Mouse (Mus musculus) induced T-regulatory cell, adult 2 months (primary cell): ENCODE results near the gene Olfr1348.
"Not testable (repeated sequence)": the region's sequence is repeated elsewhere in the genome, so short reads cannot be mapped to it uniquely, and the experiment has no call there.

Source experiments
- DNase-seq: peaks from one replicate; pipeline ENCODE4 v3.0.0-alpha.2; 2012; ENCODE audit warnings: low read depth

Olfr1348 gene

DNA sequence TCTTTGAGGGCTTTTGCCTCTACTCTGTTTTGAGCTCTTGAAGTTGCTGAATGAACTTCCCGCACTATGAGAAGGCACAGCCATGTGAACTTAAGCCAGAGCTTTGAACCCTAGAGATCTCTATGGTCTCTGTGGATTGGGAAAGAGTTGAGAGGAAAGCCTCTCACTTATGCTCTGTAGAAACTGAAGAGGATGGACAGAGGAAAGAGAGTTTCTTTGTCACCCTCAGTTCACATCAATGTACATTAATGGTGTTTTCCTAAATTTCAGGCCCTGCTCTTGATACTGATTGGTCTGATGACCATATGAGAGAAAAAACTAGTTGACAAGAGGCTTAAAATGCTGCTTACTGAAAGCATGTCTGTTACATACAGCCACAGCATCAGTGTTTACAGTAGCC, at the start of gene Olfr1348:
Olfr1348 (minus strand) TSS at position 101 of the 400 bp plus-strand sequence.
- no peak for DNase-seq

DNA sequence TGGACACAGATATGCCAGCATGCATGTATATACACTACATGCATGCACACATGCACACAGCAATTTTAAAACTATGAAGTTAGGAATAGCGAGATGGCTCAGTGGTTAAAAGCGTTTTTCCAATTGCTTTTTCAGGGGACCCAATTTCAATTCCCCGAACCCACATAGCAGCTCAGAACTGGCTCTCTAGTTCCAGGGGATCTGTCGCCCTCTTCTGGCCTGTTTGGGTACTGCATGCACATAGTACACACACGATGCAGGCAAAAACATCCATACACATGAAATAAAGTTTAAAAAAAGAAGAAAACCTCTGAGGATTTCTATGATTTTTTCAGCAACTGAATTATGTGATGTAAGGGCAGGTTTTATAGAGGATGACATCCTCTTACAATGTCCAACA, 17.6 kb upstream of the Olfr1348 start:
- peak; percentile 18 for DNase-seq

DNA sequence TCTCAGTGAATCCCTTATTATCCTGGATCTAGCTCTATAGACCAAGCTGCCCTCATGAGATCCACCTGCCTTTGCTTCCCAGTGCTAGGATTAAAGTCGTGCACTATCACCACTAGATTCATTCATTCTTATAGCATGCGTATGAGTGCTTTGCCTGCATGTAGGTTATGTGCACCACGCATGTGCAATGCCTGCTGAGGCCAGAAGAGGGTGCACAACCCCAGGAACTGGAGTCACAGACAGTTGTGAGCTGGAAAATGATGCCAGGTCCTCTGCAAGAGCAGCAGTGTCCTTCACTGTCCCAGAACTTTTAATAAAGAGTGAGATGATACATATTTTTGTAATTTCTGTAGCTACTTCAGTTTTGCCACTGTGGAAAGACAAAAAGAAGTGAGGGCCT, 16.5 kb upstream of the Olfr1348 start:
- DNase-seq, result peak; percentile 1

DNA sequence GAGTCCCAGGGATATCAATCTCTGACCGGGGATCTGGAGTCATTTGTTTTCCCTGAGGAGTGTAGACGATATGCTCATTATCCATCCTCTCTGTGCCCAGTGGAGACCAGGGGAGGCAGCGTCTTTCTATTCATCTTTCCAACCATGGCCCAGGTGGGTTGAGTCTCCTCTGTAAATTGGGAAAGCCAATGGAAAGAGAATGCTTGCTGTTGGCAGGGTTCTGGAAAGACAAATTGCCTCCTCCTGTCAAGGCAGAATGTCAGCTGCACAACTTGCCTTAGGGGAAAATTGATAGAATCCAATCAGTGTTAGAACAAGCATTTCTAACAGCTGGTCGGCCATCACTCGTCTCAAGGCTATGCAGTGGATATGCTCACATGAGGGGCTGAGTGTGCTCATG, 14.3 kb upstream of the Olfr1348 start, which contains the start of gene Olfr1349:
Olfr1349 (minus strand) TSS at position 101 of the 400 bp plus-strand sequence.
- no peak for DNase-seq

DNA sequence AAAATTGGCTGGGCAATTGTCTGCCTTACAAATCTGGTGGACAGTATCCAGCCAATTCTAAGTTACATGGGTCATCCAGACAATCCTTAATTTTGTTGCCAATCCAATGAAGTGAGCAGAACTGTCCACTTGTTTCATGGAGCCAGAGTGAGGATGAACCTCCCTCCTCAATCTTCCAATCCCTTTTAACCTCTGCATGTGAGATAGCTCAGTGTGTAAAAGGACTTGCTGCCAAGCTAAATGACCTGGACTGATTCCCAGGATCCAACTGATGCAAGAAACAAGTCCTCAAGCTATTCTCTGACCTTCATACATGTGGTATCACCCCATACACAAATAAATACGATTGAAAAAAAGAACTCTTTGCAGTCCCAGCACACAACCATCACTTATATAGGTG, 13.1 kb upstream of the Olfr1348 start:
- DNase-seq, result no peak

DNA sequence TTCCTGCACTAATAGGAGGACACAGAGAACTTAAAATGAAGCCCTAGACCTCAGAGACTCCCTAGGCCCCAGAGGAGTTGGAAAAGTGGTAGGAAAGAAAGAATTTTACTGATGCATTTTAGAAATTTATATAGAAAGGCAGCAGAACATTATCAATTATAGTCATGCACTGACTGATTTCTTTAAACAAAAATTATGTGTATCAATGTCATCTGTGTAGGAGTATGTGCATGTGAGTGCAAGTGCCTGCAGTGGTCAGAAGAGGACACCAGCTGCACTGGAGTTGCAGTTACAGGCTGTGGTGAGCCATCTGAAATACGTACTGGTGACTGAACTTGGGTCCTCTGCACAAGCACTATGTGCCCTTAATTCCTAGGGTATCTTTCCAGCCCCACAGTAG, 8.9 kb downstream of the Olfr1348 start, which contains the start of gene Olfr1347:
Olfr1347 (minus strand) TSS at position 101 of the 400 bp plus-strand sequence.
- DNase-seq, result no peak

DNA sequence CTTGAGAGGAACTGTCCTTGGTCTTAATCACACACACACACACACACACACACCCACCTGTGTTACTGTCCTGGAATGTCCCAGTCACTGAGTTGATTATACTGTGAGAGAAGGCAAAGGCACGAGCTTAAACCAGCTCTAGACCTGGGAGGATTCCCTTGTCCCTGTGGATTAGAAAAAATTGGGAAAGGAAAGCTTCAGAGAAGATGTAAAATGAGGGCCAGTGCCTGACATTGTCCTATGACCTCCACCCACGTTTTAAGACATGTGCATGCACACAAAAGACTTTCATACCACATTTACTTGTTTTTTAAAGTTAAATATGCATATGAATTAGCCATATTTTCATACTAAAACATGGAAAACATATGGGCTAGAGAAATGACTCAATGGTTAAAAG, 21.7 kb downstream of the Olfr1348 start, which contains the start of gene Olfr5:
Olfr5 (minus strand) TSS at position 101 of the 400 bp plus-strand sequence.
- DNase-seq, result no peak

DNA sequence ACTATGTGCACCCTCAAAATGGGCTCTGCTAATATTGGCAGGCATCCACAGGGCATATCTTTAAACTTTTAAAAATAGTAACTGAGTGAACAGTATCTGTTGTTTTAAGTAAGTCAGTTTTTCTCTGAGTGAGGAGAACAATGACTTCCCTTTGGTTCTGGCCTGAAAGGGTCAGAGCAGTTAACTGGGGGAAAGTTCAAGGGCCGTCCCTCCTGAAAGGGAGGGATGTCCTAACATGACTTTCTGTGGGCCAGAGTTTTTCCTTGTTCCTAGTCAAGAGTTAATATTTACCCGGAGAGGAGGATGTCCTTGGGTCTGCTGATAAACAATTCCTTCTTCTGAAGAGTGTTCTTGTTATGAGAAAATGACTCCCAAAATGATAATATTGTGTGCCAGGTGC, 30.9 kb downstream of the Olfr1348 start:
- DNase-seq, result not testable (repeated sequence)

DNA sequence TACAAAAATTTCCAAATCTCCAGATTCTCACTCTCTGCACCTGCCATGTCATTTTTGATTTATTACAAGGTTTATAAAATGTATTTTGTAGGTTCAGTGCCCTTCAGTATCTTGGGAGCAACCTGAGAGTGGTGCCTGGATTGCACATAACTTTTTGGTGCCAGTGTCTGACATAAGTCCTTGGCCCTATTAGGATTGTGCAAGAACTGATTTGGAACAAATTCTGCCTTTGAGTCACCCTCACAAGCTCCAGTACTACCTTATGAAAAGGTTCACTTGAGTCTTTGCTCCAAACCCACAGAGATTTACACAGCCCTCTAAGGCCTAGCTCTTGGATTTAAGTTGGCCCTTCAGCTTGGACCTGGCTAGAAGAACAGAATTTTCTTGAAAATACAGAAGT, 41.6 kb downstream of the Olfr1348 start, which contains the start of gene Olfr1346:
Olfr1346 (plus strand) TSS at position 151 of the 400 bp plus-strand sequence.
- DNase-seq, result no peak

DNA sequence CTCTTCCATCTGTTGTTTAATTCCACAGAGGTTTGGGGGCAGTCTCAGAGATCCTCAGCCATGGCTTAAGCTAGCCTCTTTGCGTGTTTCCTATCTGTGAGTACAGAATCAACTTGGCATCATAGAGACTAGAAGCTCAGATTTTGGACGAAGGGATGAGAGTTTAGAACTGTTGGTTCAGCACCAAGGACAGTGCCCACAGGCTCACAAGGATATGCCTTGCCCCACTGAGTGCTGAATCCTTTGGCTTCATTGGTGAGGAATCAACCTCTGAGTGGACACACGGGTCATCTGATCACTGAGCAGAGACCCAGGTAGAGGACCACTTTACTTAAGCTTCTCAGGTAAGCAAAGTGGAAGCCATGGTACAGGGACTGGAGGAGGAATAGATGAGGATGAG, 52.1 kb downstream of the Olfr1348 start:
- no peak for DNase-seq

DNA sequence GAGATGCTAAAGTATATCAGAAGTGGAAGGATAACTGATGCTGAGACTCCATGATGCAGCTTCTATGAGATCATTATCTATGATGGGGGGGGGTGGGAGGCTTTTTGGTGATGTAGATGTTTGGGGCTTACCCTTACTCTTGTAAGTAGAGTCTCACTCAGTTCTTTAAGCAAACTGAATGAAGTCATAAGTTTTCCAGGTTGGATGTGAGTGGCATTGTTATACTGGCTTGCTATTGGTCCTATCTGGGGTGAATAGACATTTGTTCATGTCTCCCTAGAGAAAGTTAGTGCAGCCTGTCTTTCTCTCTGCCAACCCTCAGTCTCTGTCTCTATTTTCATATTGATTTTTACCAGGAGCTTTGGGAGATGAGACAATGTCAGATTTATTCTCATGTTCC, 52.7 kb downstream of the Olfr1348 start, which contains the start of gene Olfr1336:
Olfr1336 (plus strand) TSS at position 301 of the 400 bp plus-strand sequence.
- DNase-seq, result no peak
